Mouse (Mus musculus): ENCODE data around the gene Clstn1.

GRCm38 (mm10) chr4:149572851-149573250 lies 13.4 kb upstream of the Clstn1 start:
- no peak for TF ChIP-seq CTCF (IDR thresholded peaks at IDR 0.05; ENCODE audit: borderline replicate concordance, insufficient read depth, low read depth, low read length)
- no peak for TF ChIP-seq POLR2A (IDR thresholded peaks at IDR 0.05; ENCODE audit: borderline replicate concordance, insufficient read depth, low read length)

Measured in cerebellum, adult 2 months (tissue).